ENCODE assay signal across 22 mouse cellular contexts in genomic region chr19:10871328-10871961, GRCm38 (mm10). TPM values are rescaled to one million over a fixed set of nuclear protein-coding genes. Genes with fewer than 3 reads are reported as not detected.
DNase-seq lines count a peak whose midpoint lies in the region; ATAC-seq and TF ChIP-seq lines count a peak whose summit lies in the region.
"Had no signal": no experiment of that assay in that cellular context is flagged by ENCODE, and none has a peak within 500 bp of the region (broad histone marks: within the 10 kb centered on the region; RNA-seq: fewer than 3 reads in every experiment).

No protein-coding gene starts in this region.

- no peak overlapping the region for H3K4me2 ChIP-seq in kidney, embryonic 14.5 days (replicated peaks; ENCODE audit: low read depth, low read length)
- no peak overlapping the region for H3K4me2 ChIP-seq in midbrain, embryonic 12.5 days (replicated peaks)
- H3K4me2 ChIP-seq in midbrain, postnatal 0 days (ENCODE audit: low read depth, low read length, poor library complexity, severe bottlenecking) = no peak overlapping the region
- no peak overlapping the region for H3K4me2 ChIP-seq in stomach, postnatal 0 days (replicated peaks; ENCODE audit: low read depth)
- H3K4me2 ChIP-seq: forebrain, embryonic 13.5 days; heart, embryonic 12.5 days; hindbrain, embryonic 14.5 days; limb, embryonic 12.5 days; liver, embryonic 13.5 days; midbrain, embryonic 13.5 days; neural tube, embryonic 13.5 days had no signal

- H3K9ac ChIP-seq in kidney, embryonic 14.5 days (ENCODE audit: low read depth, low read length) = 0 out of 2 replicates have a peak overlapping the region, but pooled peaks have one; percentile 28
- 0 out of 2 replicates have a peak overlapping the region, but pooled peaks have one; percentile 0 for H3K9ac ChIP-seq in midbrain, embryonic 12.5 days (replicated peaks)
- H3K9ac ChIP-seq in midbrain, postnatal 0 days (replicated peaks; ENCODE audit: low read length, poor library complexity, severe bottlenecking) = no peak overlapping the region
- H3K9ac ChIP-seq in stomach, postnatal 0 days (ENCODE audit: low read length) = no peak overlapping the region
- H3K9ac ChIP-seq: forebrain, embryonic 13.5 days; heart, embryonic 12.5 days; hindbrain, embryonic 14.5 days; limb, embryonic 12.5 days; liver, embryonic 13.5 days; midbrain, embryonic 13.5 days; neural tube, embryonic 13.5 days had no signal

- no peaks in the 10 kb centered on the region for H3K9me3 ChIP-seq in kidney, embryonic 14.5 days (ENCODE audit: control insufficient read depth, low read length)
- no peaks in the 10 kb centered on the region for H3K9me3 ChIP-seq in midbrain, embryonic 12.5 days
- H3K9me3 ChIP-seq in midbrain, postnatal 0 days (ENCODE audit: low read length) = no peaks in the 10 kb centered on the region
- H3K9me3 ChIP-seq in stomach, postnatal 0 days (ENCODE audit: control insufficient read depth, low read length) = no peaks in the 10 kb centered on the region
- H3K9me3 ChIP-seq: forebrain, embryonic 13.5 days; heart, embryonic 12.5 days; limb, embryonic 12.5 days; liver, embryonic 13.5 days; midbrain, embryonic 13.5 days; neural tube, embryonic 13.5 days had no signal

- peak; percentile 66 to 69 for DNase-seq in cerebellum, adult 2 months
- no peak for DNase-seq in cerebellum, postnatal 4 days (ENCODE audit: low spot score in 2 of 2)
- no peak for DNase-seq in kidney, postnatal 14 days
- no peak for DNase-seq in midbrain, postnatal 0 days (ENCODE audit: low spot score)
- DNase-seq in stomach, postnatal 0 days (ENCODE audit: low spot score) = no peak
- DNase-seq in left cerebral cortex, postnatal 10 days (ENCODE audit: extremely low spot score in 1 of 2, low spot score in 2 of 2) = no peak
- DNase-seq: B cell, adult 2 months; gastrocnemius, postnatal 10 days; heart, adult 11 months; heart, postnatal 14 days; liver, embryonic 13.5 days; lung, postnatal 10 days; right cerebral cortex, adult 18-20 months had no signal

- WGBS in cerebellum, adult 2 months = 19% methylated on average over 14 of the region's 14 CpGs
- 73% methylated on average over 14 of the region's 14 CpGs for WGBS in kidney, embryonic 14.5 days
- WGBS in midbrain, embryonic 12.5 days = 78% methylated on average over 14 of the region's 14 CpGs
- 84% methylated on average over 14 of the region's 14 CpGs for WGBS in midbrain, postnatal 0 days
- WGBS in stomach, postnatal 0 days = 77% methylated on average over 13 of the region's 14 CpGs

- intact Hi-C loops in left cerebral cortex, postnatal 10 days (cut with DNase I) = no loop called here

- TF ChIP-seq EP300 in stomach, postnatal 0 days (optimal IDR thresholded peaks at IDR 0.05) = no peak

- peaks cover 36% of the 10 kb centered on the region for H3K4me1 ChIP-seq in cerebellum, adult 2 months (ENCODE audit: control insufficient read depth, insufficient read depth, low read length)
- H3K4me1 ChIP-seq in kidney, embryonic 14.5 days (ENCODE audit: control insufficient read depth, insufficient read depth, low read length) = peaks cover 20% of the 10 kb centered on the region
- H3K4me1 ChIP-seq in midbrain, embryonic 12.5 days = peaks cover 29% of the 10 kb centered on the region
- H3K4me1 ChIP-seq in midbrain, postnatal 0 days (ENCODE audit: insufficient read depth, low read length) = peaks cover 9% of the 10 kb centered on the region; the same call in 1 of the 2 replicates
- peaks cover 8% of the 10 kb centered on the region; the same call in 1 of the 2 replicates for H3K4me1 ChIP-seq in stomach, postnatal 0 days (replicated peaks; ENCODE audit: control insufficient read depth, insufficient read depth)

- H3K27ac ChIP-seq in cerebellum, adult 2 months (ENCODE audit: insufficient read depth, low read length) = peak overlapping the region; percentile 58
- peak overlapping the region; percentile 42; the same call in 1 of the 2 replicates for H3K27ac ChIP-seq in kidney, embryonic 14.5 days (ENCODE audit: low read depth, low read length)
- no peak overlapping the region for H3K27ac ChIP-seq in midbrain, embryonic 12.5 days (replicated peaks)
- no peak overlapping the region for H3K27ac ChIP-seq in midbrain, postnatal 0 days (ENCODE audit: low read depth, low read length)
- 0 out of 2 replicates have a peak overlapping the region, but pooled peaks have one; percentile 24 for H3K27ac ChIP-seq in stomach, postnatal 0 days (replicated peaks)
- H3K27ac ChIP-seq: forebrain, embryonic 13.5 days; hindbrain, embryonic 14.5 days; liver, embryonic 13.5 days; midbrain, embryonic 13.5 days; neural tube, embryonic 13.5 days had no signal

- H3K27me3 ChIP-seq in cerebellum, adult 2 months (ENCODE audit: control insufficient read depth, insufficient read depth, low read length) = no peaks in the 10 kb centered on the region
- no peaks in the 10 kb centered on the region for H3K27me3 ChIP-seq in kidney, embryonic 14.5 days (ENCODE audit: control insufficient read depth, insufficient read depth, low read length)
- no peaks in the 10 kb centered on the region for H3K27me3 ChIP-seq in midbrain, embryonic 12.5 days
- no peaks in the 10 kb centered on the region for H3K27me3 ChIP-seq in midbrain, postnatal 0 days (ENCODE audit: insufficient read depth, low read length)
- H3K27me3 ChIP-seq in stomach, postnatal 0 days (ENCODE audit: control insufficient read depth, insufficient read depth, low read length) = no peaks in the 10 kb centered on the region
- H3K27me3 ChIP-seq: forebrain, embryonic 13.5 days; heart, embryonic 12.5 days; limb, embryonic 12.5 days; midbrain, embryonic 13.5 days; neural tube, embryonic 13.5 days had no signal

- H3K36me3 ChIP-seq in kidney, embryonic 14.5 days (ENCODE audit: control insufficient read depth, insufficient read depth, low read length) = peaks cover 39% of the 10 kb centered on the region
- H3K36me3 ChIP-seq in midbrain, embryonic 12.5 days = peaks cover 44% of the 10 kb centered on the region
- peaks cover 31% of the 10 kb centered on the region for H3K36me3 ChIP-seq in midbrain, postnatal 0 days (ENCODE audit: insufficient read depth, low read length)
- H3K36me3 ChIP-seq in stomach, postnatal 0 days (ENCODE audit: control insufficient read depth, insufficient read depth, low read length) = peaks cover 19% of the 10 kb centered on the region

- TF ChIP-seq CTCF in cerebellum, adult 2 months (IDR thresholded peaks at IDR 0.05; ENCODE audit: borderline replicate concordance, insufficient read depth, low read depth, low read length) = no peak
- TF ChIP-seq CTCF in midbrain, postnatal 0 days (IDR thresholded peaks at IDR 0.05) = no peak
- no peak for TF ChIP-seq CTCF in stomach, postnatal 0 days (IDR thresholded peaks at IDR 0.05; ENCODE audit: low read depth)

- H3K4me3 ChIP-seq in cerebellum, adult 2 months (replicated peaks; ENCODE audit: insufficient read depth, low read depth, low read length) = no peak overlapping the region
- H3K4me3 ChIP-seq in kidney, embryonic 14.5 days (ENCODE audit: low read length) = no peak overlapping the region
- H3K4me3 ChIP-seq in midbrain, embryonic 12.5 days = no peak overlapping the region
- H3K4me3 ChIP-seq in midbrain, postnatal 0 days (ENCODE audit: low read depth, low read length) = no peak overlapping the region
- no peak overlapping the region for H3K4me3 ChIP-seq in stomach, postnatal 0 days (ENCODE audit: low read depth, low read length)
- H3K4me3 ChIP-seq: forebrain, embryonic 13.5 days; heart, embryonic 12.5 days; limb, embryonic 12.5 days; liver, embryonic 13.5 days; midbrain, embryonic 13.5 days; neural tube, embryonic 13.5 days had no signal

- TF ChIP-seq POLR2A in cerebellum, adult 2 months (IDR thresholded peaks at IDR 0.05; ENCODE audit: borderline replicate concordance, insufficient read depth, low read length) = no peak

- ATAC-seq in kidney, embryonic 14.5 days (ENCODE audit: low FRiP score, low TSS enrichment) = peak; percentile 7; the same call in 1 of the 2 replicates
- no peak for ATAC-seq in midbrain, embryonic 12.5 days (ENCODE audit: low FRiP score, low read depth)
- no peak for ATAC-seq in midbrain, postnatal 0 days (ENCODE audit: low FRiP score)
- ATAC-seq in stomach, postnatal 0 days (ENCODE audit: low FRiP score, low TSS enrichment) = no peak
- ATAC-seq: forebrain, embryonic 13.5 days; midbrain, embryonic 13.5 days had no signal

RNA-seq across cellular contexts. Expression of gene Tmem132a, which starts 1.7 kb away (rescaled TPM):
- polyA plus RNA-seq in cerebellum, adult 2 months (2012; rRNA removed) = 350 and 389 TPM in 2 replicates
- polyA plus RNA-seq in kidney, embryonic 14.5 days (2014; fragmentation: Nextera tagmentation; extraction: Ambion mirVana) = 65.2 and 71.5 TPM in 2 replicates
- polyA plus RNA-seq in midbrain, embryonic 12.5 days (2016; fragmentation: Nextera tagmentation; extraction: Ambion mirVana) = 146 and 150 TPM in 2 replicates
- 403 and 429 TPM in 2 replicates for total RNA-seq in midbrain, postnatal 0 days (2014; rRNA removed)
- polyA plus RNA-seq in midbrain, postnatal 0 days (2015; fragmentation: Nextera tagmentation; extraction: Ambion mirVana) = 207 and 213 TPM in 2 replicates
- polyA plus RNA-seq in stomach, postnatal 0 days (2015; fragmentation: Nextera tagmentation; extraction: Ambion mirVana) = 19.1 and 20.8 TPM in 2 replicates
- total RNA-seq in left cerebral cortex, postnatal 10 days (2021) = 100 to 1,000 TPM; 272 to 282 TPM
- total RNA-seq: megakaryocyte progenitor cell, adult 5-6 weeks had no signal

RNA-seq across cellular contexts. Expression of gene Tmem109, which starts 10.4 kb away (rescaled TPM):
- polyA plus RNA-seq in cerebellum, adult 2 months (2012; rRNA removed) = 109 and 115 TPM in 2 replicates
- 87.6 and 90.9 TPM in 2 replicates for polyA plus RNA-seq in kidney, embryonic 14.5 days (2014; fragmentation: Nextera tagmentation; extraction: Ambion mirVana)
- polyA plus RNA-seq in midbrain, embryonic 12.5 days (2016; fragmentation: Nextera tagmentation; extraction: Ambion mirVana) = 36.4 and 40.3 TPM in 2 replicates
- total RNA-seq in midbrain, postnatal 0 days (2014; rRNA removed) = 21.3 and 22.9 TPM in 2 replicates
- 39.2 and 39.3 TPM in 2 replicates for polyA plus RNA-seq in midbrain, postnatal 0 days (2015; fragmentation: Nextera tagmentation; extraction: Ambion mirVana)
- 176 and 186 TPM in 2 replicates for polyA plus RNA-seq in stomach, postnatal 0 days (2015; fragmentation: Nextera tagmentation; extraction: Ambion mirVana)
- 10 to 100 TPM; 38.3 to 43.9 TPM for total RNA-seq in left cerebral cortex, postnatal 10 days (2021)

RNA-seq across cellular contexts. Expression of gene Prpf19, which starts 23.6 kb away (rescaled TPM):
- 278 and 288 TPM in 2 replicates for polyA plus RNA-seq in cerebellum, adult 2 months (2012; rRNA removed)
- 61.0 and 75.7 TPM in 2 replicates for polyA plus RNA-seq in kidney, embryonic 14.5 days (2014; fragmentation: Nextera tagmentation; extraction: Ambion mirVana)
- polyA plus RNA-seq in midbrain, embryonic 12.5 days (2016; fragmentation: Nextera tagmentation; extraction: Ambion mirVana) = 39.1 and 41.1 TPM in 2 replicates
- 281 and 298 TPM in 2 replicates for total RNA-seq in midbrain, postnatal 0 days (2014; rRNA removed)
- polyA plus RNA-seq in midbrain, postnatal 0 days (2015; fragmentation: Nextera tagmentation; extraction: Ambion mirVana) = 37.8 and 38.1 TPM in 2 replicates
- polyA plus RNA-seq in stomach, postnatal 0 days (2015; fragmentation: Nextera tagmentation; extraction: Ambion mirVana) = 17.6 and 19.5 TPM in 2 replicates
- 100 to 1,000 TPM; 198 to 199 TPM for total RNA-seq in left cerebral cortex, postnatal 10 days (2021)

RNA-seq across cellular contexts. Expression of gene Slc15a3, which starts 31.9 kb away (rescaled TPM):
- polyA plus RNA-seq in cerebellum, adult 2 months (2012; rRNA removed) = 0.51 and 0.62 TPM in 2 replicates
- 0.44 and 0.69 TPM in 2 replicates for polyA plus RNA-seq in kidney, embryonic 14.5 days (2014; fragmentation: Nextera tagmentation; extraction: Ambion mirVana)
- 0.12 and 0.29 TPM in 2 replicates for polyA plus RNA-seq in midbrain, embryonic 12.5 days (2016; fragmentation: Nextera tagmentation; extraction: Ambion mirVana)
- total RNA-seq in midbrain, postnatal 0 days (2014; rRNA removed) = 1.3 and 1.7 TPM in 2 replicates
- 0.33 and 0.56 TPM in 2 replicates for polyA plus RNA-seq in midbrain, postnatal 0 days (2015; fragmentation: Nextera tagmentation; extraction: Ambion mirVana)
- polyA plus RNA-seq in stomach, postnatal 0 days (2015; fragmentation: Nextera tagmentation; extraction: Ambion mirVana) = 4.0 and 5.2 TPM in 2 replicates
- 1 to 10 TPM; 1.1 to 1.6 TPM for total RNA-seq in left cerebral cortex, postnatal 10 days (2021)

RNA-seq across cellular contexts. Expression of gene Cd6, which starts 41.6 kb away (rescaled TPM):
- 0.05 and 0.10 TPM in 2 replicates for polyA plus RNA-seq in cerebellum, adult 2 months (2012; rRNA removed)
- 0.09 TPM in 1 of 2 replicates, not detected in the other for polyA plus RNA-seq in kidney, embryonic 14.5 days (2014; fragmentation: Nextera tagmentation; extraction: Ambion mirVana)
- not detected in 2 replicates for polyA plus RNA-seq in midbrain, embryonic 12.5 days (2016; fragmentation: Nextera tagmentation; extraction: Ambion mirVana)
- total RNA-seq in midbrain, postnatal 0 days (2014; rRNA removed) = not detected in 2 replicates
- 0.22 TPM in 1 of 2 replicates, not detected in the other for polyA plus RNA-seq in midbrain, postnatal 0 days (2015; fragmentation: Nextera tagmentation; extraction: Ambion mirVana)
- polyA plus RNA-seq in stomach, postnatal 0 days (2015; fragmentation: Nextera tagmentation; extraction: Ambion mirVana) = 0.06 and 0.07 TPM in 2 replicates
- under 1 TPM; 0.19 to 0.20 TPM for total RNA-seq in left cerebral cortex, postnatal 10 days (2021)
- polyA plus RNA-seq: forebrain, embryonic 13.5 days; heart, embryonic 12.5 days; hindbrain, embryonic 14.5 days; limb, embryonic 12.5 days; midbrain, embryonic 13.5 days; neural tube, embryonic 13.5 days had no signal

Comparison
In these comparisons a context has a peak if more than half of its experiments do, and no peak if none do; other contexts are left out.
1. DNase-seq: peak in cerebellum, adult 2 months (2 of 2); none in cerebellum, postnatal 4 days (0 of 2), kidney, postnatal 14 days (single experiment), midbrain, postnatal 0 days (single experiment), stomach, postnatal 0 days (single experiment) and left cerebral cortex, postnatal 10 days (0 of 2).
2. H3K9ac ChIP-seq: peak in kidney, embryonic 14.5 days (single experiment) and midbrain, embryonic 12.5 days (single experiment); none in midbrain, postnatal 0 days (single experiment) and stomach, postnatal 0 days (single experiment).
3. H3K27ac ChIP-seq: peak in cerebellum, adult 2 months (single experiment), kidney, embryonic 14.5 days (single experiment) and stomach, postnatal 0 days (single experiment); none in midbrain, embryonic 12.5 days (single experiment) and midbrain, postnatal 0 days (single experiment).